Mouse (Mus musculus) R1 (cell line): Measurements from ENCODE around the gene Anp32b.

Source experiments
- DNase-seq: peaks from one replicate; pipeline ENCODE4 v3.0.0-alpha.2; 2018; ENCODE audit warnings: low read depth, low spot score

Anp32b gene

DNA sequence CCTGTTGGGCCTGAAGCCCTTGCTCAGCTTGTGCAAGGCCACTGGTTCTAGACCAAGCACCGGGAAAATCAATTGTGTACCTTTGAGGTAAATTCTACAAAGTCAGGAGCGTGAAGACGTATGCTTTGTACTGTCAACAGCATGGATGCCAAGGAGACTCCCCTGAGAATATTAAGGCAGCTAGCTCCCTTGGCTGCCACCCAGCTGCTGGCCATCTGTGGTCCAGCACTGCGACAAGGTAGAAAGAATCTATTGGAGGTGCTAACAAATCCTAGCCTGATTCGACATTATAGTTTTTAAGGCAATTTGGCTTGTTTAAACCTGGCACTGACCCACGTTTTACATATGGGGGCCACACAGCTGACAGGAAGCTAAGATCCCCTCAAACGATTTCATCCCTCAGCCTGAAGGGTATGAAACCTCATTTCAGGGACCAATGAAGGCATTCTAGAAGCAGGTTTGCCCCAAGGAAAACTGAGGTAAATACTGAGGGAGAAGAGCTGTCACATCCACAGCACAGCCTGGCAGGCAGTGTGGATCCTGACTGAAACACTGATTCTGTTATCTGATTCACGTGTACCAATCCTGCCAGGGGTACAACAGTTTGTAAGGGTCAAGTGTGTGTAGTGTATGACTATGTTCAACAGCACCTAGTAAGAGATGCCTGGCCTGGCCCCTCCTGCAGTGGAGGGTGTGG lies 54.8 kb downstream of the Anp32b start:
- DNase-seq, result no peak

DNA sequence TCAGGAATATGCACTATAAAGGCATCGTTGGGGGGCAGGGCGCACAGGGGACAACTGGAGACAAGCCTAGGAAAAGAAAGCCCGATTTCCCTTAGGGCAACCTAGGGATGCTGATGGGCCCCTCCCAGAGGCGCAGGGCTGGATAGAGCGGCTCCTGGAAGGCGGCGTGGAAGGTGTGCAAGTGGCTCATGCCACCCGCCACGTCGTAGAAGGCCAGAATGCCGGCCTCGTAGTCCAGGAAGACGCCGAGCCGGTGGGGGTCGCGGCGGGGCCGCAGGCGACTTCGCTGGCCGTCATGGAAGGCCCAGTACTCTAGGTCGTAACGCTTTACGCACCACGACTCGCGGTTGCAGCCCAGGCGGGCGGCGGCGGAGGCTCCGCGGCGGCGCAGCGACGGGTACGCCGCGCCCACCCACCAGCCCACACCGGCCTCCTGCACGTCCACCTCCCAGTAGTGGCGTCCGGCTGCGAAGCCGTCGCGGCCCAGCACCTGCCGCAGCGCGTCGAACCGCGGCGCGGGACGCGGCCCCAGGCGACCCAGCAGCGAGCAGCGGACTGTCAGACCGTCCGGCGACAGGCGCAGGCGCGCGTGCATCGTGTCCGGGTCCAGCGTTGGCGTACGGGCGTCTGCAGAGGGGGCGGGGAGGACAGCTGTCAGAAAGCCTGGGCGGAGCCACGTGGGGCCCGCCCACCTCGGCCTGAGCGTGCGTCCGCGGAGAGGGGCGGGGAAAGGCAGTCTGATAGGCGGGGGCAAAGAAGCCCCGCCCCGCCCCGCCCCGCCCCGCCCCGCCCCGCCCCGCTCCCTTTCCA lies 56.3 kb downstream of the Anp32b start:
- DNase-seq, result peak; percentile 85

DNA sequence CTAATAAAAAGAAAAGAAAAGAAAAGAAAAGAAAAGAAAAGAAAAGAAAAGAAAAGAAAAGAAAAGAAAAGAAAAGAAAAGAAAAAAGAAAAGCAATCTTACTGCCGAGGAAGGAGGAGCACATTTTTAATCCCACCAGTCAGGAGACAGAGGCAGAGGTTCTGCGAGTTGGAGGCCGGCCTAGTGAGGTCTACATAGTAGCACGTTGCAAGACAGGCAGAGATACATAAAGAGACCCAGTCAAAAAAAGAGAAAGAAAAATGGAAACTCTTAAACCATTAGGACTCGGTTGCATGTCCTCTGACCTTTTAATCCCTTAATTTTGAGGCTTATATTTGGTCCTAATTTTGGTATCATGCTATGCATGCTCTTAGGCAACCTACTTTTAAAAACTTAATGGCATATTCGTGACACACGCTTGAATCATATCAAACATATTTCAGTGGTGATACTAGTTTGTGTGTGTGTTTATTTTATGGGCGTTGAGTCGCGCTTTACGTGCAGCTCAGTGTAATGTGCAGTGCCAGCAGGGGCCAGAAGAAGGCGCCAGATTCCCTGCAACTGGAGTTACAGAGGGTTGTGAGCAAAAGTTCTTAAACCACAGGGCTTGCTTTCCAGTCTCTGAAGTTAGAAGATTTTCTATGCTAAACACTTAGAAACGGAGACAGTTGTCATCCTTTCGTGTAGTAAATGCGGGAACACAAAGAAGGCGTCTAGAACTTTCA lies 57.2 kb downstream of the Anp32b start:
- DNase-seq, result peak; percentile 87

DNA sequence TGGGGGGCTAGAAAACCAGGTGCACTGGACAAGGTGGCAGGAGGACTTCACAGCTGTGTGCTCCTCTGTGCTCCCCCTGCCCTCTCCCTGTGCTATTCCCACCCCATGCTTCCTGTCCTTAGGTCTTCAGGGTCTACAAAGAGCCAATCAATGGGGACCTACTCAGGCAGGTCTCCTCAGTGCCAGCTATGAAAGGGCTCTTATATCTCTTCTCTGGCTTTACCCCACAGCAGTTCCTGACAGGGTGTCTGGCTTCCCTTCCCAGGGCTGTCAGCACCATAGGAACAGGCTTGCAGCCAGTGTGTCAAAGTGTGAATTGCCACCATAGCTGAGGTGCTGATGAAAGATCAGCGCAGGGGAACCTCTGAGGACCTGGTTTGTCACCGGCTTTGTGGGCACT lies 69.8 kb downstream of the Anp32b start:
- no peak for DNase-seq

DNA sequence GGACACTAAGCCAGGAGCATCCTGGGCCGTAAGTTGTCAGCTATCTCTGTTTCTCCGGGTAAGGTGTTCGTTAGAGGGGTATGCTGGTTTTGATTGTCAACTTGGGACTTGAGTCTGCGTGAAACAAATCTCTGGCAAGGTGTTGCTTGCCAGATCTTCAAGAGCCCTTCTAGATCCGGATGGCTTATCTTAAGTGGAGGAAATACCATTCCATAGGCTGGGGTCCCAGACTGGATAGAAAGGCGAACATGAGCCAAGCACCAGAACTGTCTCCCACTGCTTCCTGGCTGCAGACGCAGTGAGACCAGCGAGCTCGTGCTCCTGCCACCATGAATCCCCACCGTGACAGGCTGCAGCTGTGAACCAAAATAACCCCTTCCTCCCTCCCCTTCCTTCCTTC lies 70.8 kb downstream of the Anp32b start:
- DNase-seq, result no peak
